21 mouse cellular contexts compared by ENCODE assay signal in genomic region chr10:116410826-116411225, GRCm38 (mm10).
DNase-seq lines count a peak whose midpoint lies in the region; ATAC-seq and TF ChIP-seq lines count a peak whose summit lies in the region.
"Had no signal": no experiment of that assay in that cellular context is flagged by ENCODE, and none has a peak within 500 bp of the region (broad histone marks: within the 10 kb centered on the region; RNA-seq: fewer than 3 reads in every experiment).

No protein-coding gene starts in this region.

- H3K4me2 ChIP-seq in heart, embryonic 15.5 days = 0 out of 2 replicates have a peak overlapping the region, but pooled peaks have one; percentile 7
- no peak overlapping the region for H3K4me2 ChIP-seq in midbrain, postnatal 0 days (ENCODE audit: low read depth, low read length, poor library complexity, severe bottlenecking)
- H3K4me2 ChIP-seq: hindbrain, embryonic 12.5 days had no signal

- no peaks in the 10 kb centered on the region for H3K4me1 ChIP-seq in heart, embryonic 15.5 days (replicated peaks)
- peaks cover 7% of the 10 kb centered on the region for H3K4me1 ChIP-seq in embryonic fibroblast, embryonic 13.5 days (ENCODE audit: control insufficient read depth, insufficient read depth, low read length)
- H3K4me1 ChIP-seq in midbrain, postnatal 0 days (ENCODE audit: insufficient read depth, low read length) = no peaks in the 10 kb centered on the region

- intact Hi-C loops in heart, postnatal 25 days (cut with DNase I) = no loop called here

- no peak for ATAC-seq in heart, embryonic 15.5 days (replicated peaks; ENCODE audit: insufficient number of reproducible peaks, insufficient read depth, low FRiP score, low read depth)
- ATAC-seq in midbrain, postnatal 0 days (ENCODE audit: low FRiP score) = no peak
- ATAC-seq: forebrain, embryonic 14.5 days; hindbrain, embryonic 16.5 days; inflammation-experienced regulatory T-cells, adult 6 months; intestine, postnatal 0 days had no signal

- peak; percentile 67 for DNase-seq in adrenal gland, adult 2 months
- DNase-seq in adrenal gland, postnatal 25 days = no peak
- no peak for DNase-seq in heart, postnatal 25 days (ENCODE audit: low spot score)
- DNase-seq in adrenal gland, postnatal 10 days = peak; percentile 33
- no peak for DNase-seq in thymus, postnatal 10 days (ENCODE audit: low spot score in 2 of 2)
- DNase-seq in midbrain, postnatal 0 days (ENCODE audit: low spot score) = no peak
- DNase-seq: cerebellum, adult 2 months; cerebellum, postnatal 10 days; gastrocnemius, postnatal 10 days; heart, postnatal 4 days; kidney, adult 8-10 months had no signal

- H3K36me3 ChIP-seq in heart, embryonic 15.5 days = no peaks in the 10 kb centered on the region
- no peaks in the 10 kb centered on the region for H3K36me3 ChIP-seq in midbrain, postnatal 0 days (ENCODE audit: insufficient read depth, low read length)
- H3K36me3 ChIP-seq: embryonic facial prominence, embryonic 10.5 days; forebrain, embryonic 10.5 days; hindbrain, embryonic 12.5 days had no signal

- no peak for TF ChIP-seq POLR2A in embryonic fibroblast, embryonic 13.5 days (IDR thresholded peaks at IDR 0.05; ENCODE audit: low read depth, low read length)

- H3K9me3 ChIP-seq in heart, embryonic 15.5 days (replicated peaks) = no peaks in the 10 kb centered on the region
- no peaks in the 10 kb centered on the region for H3K9me3 ChIP-seq in midbrain, postnatal 0 days (ENCODE audit: low read length)
- H3K9me3 ChIP-seq: embryonic facial prominence, embryonic 10.5 days; forebrain, embryonic 10.5 days had no signal

- WGBS in heart, embryonic 15.5 days = 21% methylated on average over 9 of the region's 9 CpGs
- WGBS in midbrain, postnatal 0 days = 55% methylated on average over 9 of the region's 9 CpGs

- no peak overlapping the region for H3K4me3 ChIP-seq in heart, embryonic 15.5 days
- H3K4me3 ChIP-seq in embryonic fibroblast, embryonic 13.5 days (ENCODE audit: insufficient read depth, low read length) = no peak overlapping the region
- H3K4me3 ChIP-seq in midbrain, postnatal 0 days (ENCODE audit: low read depth, low read length) = no peak overlapping the region
- H3K4me3 ChIP-seq: embryonic facial prominence, embryonic 10.5 days; erythroblast, embryonic 14.5 days; forebrain, embryonic 10.5 days; hindbrain, embryonic 12.5 days had no signal

- H3K27ac ChIP-seq in heart, embryonic 15.5 days = no peak overlapping the region
- H3K27ac ChIP-seq in embryonic fibroblast, embryonic 13.5 days (ENCODE audit: insufficient read depth, low read length) = peak overlapping the region; percentile 51; the same call in 1 of the 2 replicates
- no peak overlapping the region for H3K27ac ChIP-seq in midbrain, postnatal 0 days (ENCODE audit: low read depth, low read length)
- H3K27ac ChIP-seq: embryonic facial prominence, embryonic 10.5 days; forebrain, embryonic 10.5 days; hindbrain, embryonic 12.5 days had no signal

- no peak for TF ChIP-seq CTCF in embryonic fibroblast, embryonic 13.5 days (IDR thresholded peaks at IDR 0.05; ENCODE audit: borderline replicate concordance, insufficient read depth, low read length)
- TF ChIP-seq CTCF in midbrain, postnatal 0 days (IDR thresholded peaks at IDR 0.05) = no peak

- H3K27me3 ChIP-seq in heart, embryonic 15.5 days = no peaks in the 10 kb centered on the region
- H3K27me3 ChIP-seq in midbrain, postnatal 0 days (ENCODE audit: insufficient read depth, low read length) = no peaks in the 10 kb centered on the region
- H3K27me3 ChIP-seq: hindbrain, embryonic 12.5 days had no signal

- H3K9ac ChIP-seq in heart, embryonic 15.5 days = no peak overlapping the region
- H3K9ac ChIP-seq in midbrain, postnatal 0 days (replicated peaks; ENCODE audit: low read length, poor library complexity, severe bottlenecking) = no peak overlapping the region
- H3K9ac ChIP-seq: hindbrain, embryonic 12.5 days had no signal

Comparison
In these comparisons a context has a peak if more than half of its experiments do, and no peak if none do; other contexts are left out.
1. DNase-seq: peak in adrenal gland, adult 2 months (single experiment) and adrenal gland, postnatal 10 days (single experiment); none in adrenal gland, postnatal 25 days (single experiment), heart, postnatal 25 days (single experiment), thymus, postnatal 10 days (0 of 2) and midbrain, postnatal 0 days (single experiment).